Mouse (Mus musculus) heart, postnatal 0 days (tissue): ENCODE measurements around the gene Rere.

Experiments used
- CTCF ChIP-seq: IDR thresholded peaks from 2 replicates; pipeline ENCODE4 v1.5.1; 2016; ENCODE audit warnings: antibody characterized with exemption, control low read depth, low read depth
- EP300 ChIP-seq: IDR thresholded peaks from 2 replicates; pipeline ENCODE4 v1.6.1; 2016; ENCODE audit warnings: antibody characterized with exemption, low read depth

DNA sequence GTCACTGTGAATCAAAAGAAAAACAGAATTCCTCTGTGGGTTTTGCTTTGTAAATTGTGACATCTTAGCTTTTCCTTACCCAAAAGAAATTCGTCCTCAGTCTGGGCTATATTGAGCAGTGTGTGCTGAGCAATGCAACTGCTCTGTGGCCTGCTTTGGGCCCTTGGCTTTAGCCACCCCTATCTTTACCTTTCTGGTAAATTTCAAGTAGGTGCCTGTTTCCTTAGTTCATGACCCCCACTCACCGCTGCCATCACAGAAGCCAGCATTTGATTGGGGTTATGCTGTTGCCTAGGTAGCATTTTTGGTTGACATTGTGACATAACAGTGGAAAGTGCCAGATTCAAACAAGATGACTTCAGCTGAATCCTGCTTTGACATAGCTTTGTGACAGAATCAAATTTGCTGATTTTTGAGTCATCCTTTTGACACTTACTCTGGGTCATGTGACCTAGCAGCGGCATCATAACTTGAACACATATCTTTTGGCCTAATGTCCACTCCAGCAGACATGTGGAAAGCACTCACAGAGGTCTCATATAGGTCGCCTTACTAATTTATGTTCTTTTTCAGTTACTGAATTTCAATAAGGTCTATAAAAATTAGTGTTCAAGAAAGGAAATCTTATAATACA lies 192.1 kb downstream of the Rere start:
- TF ChIP-seq CTCF: no peak
- no peak for TF ChIP-seq EP300
